Mouse (Mus musculus) hindbrain, postnatal 0 days (tissue): ENCODE results near the gene Slc18a3. TPM values are rescaled to one million over a fixed set of nuclear protein-coding genes. Genes with fewer than 3 reads are reported as not detected.

Source experiments
- ATAC-seq: fragments of 200-750 bp; cut with Nextera tagmentation; 2 replicates; pipeline ENCODE4 v1.8.0; 2017; ENCODE audit warnings: mild to moderate bottlenecking, moderate TSS enrichment, moderate library complexity
- DNase-seq: peaks from one replicate; pipeline ENCODE4 v3.0.0-alpha.2; 2015; ENCODE audit warnings: low spot score
- H3K27ac ChIP-seq: fragments of 300-500 bp; sonication (generic); 2 replicates; pipeline ENCODE4 v1.5.1; 2014; ENCODE audit warnings: mild to moderate bottlenecking
- H3K27me3 ChIP-seq: fragments of 300-500 bp; sonication (generic); 2 replicates; pipeline ENCODE4 v1.6.1; 2014; ENCODE audit warnings: low read length, mixed read lengths; ENCODE audit not compliant: insufficient read depth
- H3K36me3 ChIP-seq: fragments of 300-500 bp; sonication (generic); 2 replicates; pipeline ENCODE4 v1.6.1; 2014; ENCODE audit warnings: low read length, mixed read lengths; ENCODE audit not compliant: insufficient read depth
- H3K4me1 ChIP-seq: fragments of 300-500 bp; sonication (generic); 2 replicates; pipeline ENCODE4 v1.6.1; 2014; ENCODE audit warnings: antibody characterized with exemption, low read length, mixed read lengths; ENCODE audit not compliant: insufficient read depth
- H3K4me2 ChIP-seq: fragments of 300-500 bp; sonication (generic); 2 replicates; pipeline ENCODE4 v1.6.1; 2014; ENCODE audit warnings: low read depth, mild to moderate bottlenecking, low read length, moderate library complexity, mixed read lengths
- H3K4me3 ChIP-seq: fragments of 300-500 bp; sonication (generic); 2 replicates; pipeline ENCODE4 v1.5.1; 2014; ENCODE audit warnings: low read length
- H3K9ac ChIP-seq: fragments of 300-500 bp; sonication (generic); replicated peaks from 2 replicates; pipeline ENCODE4 v1.6.1; 2014; ENCODE audit warnings: mild to moderate bottlenecking, low read length, moderate library complexity, mixed read lengths
- H3K9me3 ChIP-seq: fragments of 300-500 bp; sonication (generic); 2 replicates; pipeline ENCODE4 v1.6.1; 2016; ENCODE audit warnings: low read length, mixed read lengths
- CTCF ChIP-seq: IDR thresholded peaks from 2 replicates; pipeline ENCODE4 v1.5.1; 2016; ENCODE audit warnings: antibody characterized with exemption, control low read depth, low read depth
- WGBS: fragments of 180-500 bp; shearing (Covaris S2); extraction: QIAGEN DNeasy Blood & Tissue Kit; methylation state at CpG from one replicate; pipeline ENCODE4 v1.1.7; 2014; 5-methylcytosine and 5-hydroxymethylcytosine counted together
- polyA plus RNA-seq: library from polyadenylated mRNA; unstranded; fragments of >200 nt; fragmentation: Nextera tagmentation; extraction: Ambion mirVana; gene quantifications from 2 replicates; pipeline ENCODE4 v1.2.1, GENCODE M21; 2015
- total RNA-seq: library from RNA; depleted of rRNA; stranded (reverse); fragments of >200 nt; gene quantifications from 2 replicates; pipeline ENCODE4 v1.2.3, GENCODE M21; 2014

The Slc18a3 gene
- total and polyA plus RNA-seq, 2 experiments from 2014 or later = 23.8 to 30.8 TPM

GRCm38 (mm10) chr14:32463211-32464040, 1.2 kb downstream of the Slc18a3 start:
- 0 out of 2 replicates have a peak, but pooled peaks have one; percentile 29 for TF ChIP-seq CTCF
- Histone ChIP-seq H3K9ac (no peak overlapping the region), H3K4me3 (peak overlapping the region; percentile 39), H3K27ac (no peak overlapping the region), H3K4me1 (no peaks in the 10 kb centered on the region), H3K9me3 (no peaks in the 10 kb centered on the region), H3K27me3 (peaks cover 61% of the 10 kb centered on the region), H3K4me2 (peak overlapping the region; percentile 27), H3K36me3 (no peaks in the 10 kb centered on the region)
- ATAC-seq (peak; percentile 19; the same call in 1 of the 2 replicates), DNase-seq (peak; percentile 19)
- 3% methylated on average over 74 of the region's 74 CpGs for WGBS

- no peaks in the 10 kb centered on the region for H3K4me1 ChIP-seq
- no peak overlapping the region for H3K4me3 ChIP-seq
- no peak for ATAC-seq
- H3K27me3 ChIP-seq = peaks cover 9% of the 10 kb centered on the region; the same call in 1 of the 2 replicates
- no peaks in the 10 kb centered on the region for H3K9me3 ChIP-seq
- H3K36me3 ChIP-seq = no peaks in the 10 kb centered on the region
- no peak overlapping the region for H3K27ac ChIP-seq
- DNase-seq = no peak
- 9% methylated on average over 4 of the region's 4 CpGs for WGBS
- H3K4me2 ChIP-seq = no peak overlapping the region
- TF ChIP-seq CTCF = no peak
- H3K9ac ChIP-seq = no peak overlapping the region
Measured at GRCm38 (mm10) chr14:32452552-32452951, 12.1 kb downstream of the Slc18a3 start.

- ATAC-seq (no peak), DNase-seq (no peak)
- H3K36me3 ChIP-seq = no peaks in the 10 kb centered on the region
- no peaks in the 10 kb centered on the region for H3K4me1 ChIP-seq
- no peak for TF ChIP-seq CTCF
- H3K9ac ChIP-seq = no peak overlapping the region
- no peaks in the 10 kb centered on the region for H3K9me3 ChIP-seq
- 76% methylated on average over 6 of the region's 6 CpGs for WGBS
- no peaks in the 10 kb centered on the region for H3K27me3 ChIP-seq
- no peak overlapping the region for H3K4me3 ChIP-seq
- H3K4me2 ChIP-seq = no peak overlapping the region
- no peak overlapping the region for H3K27ac ChIP-seq
Measured at GRCm38 (mm10) chr14:32446989-32447388, 17.7 kb downstream of the Slc18a3 start.

GRCm38 (mm10) chr14:32443446-32443845, 21.2 kb downstream of the Slc18a3 start:
- no peak for DNase-seq
- 26% methylated on average over 8 of the region's 8 CpGs for WGBS
- Histone ChIP-seq H3K9me3 (no peaks in the 10 kb centered on the region), H3K27me3 (no peaks in the 10 kb centered on the region), H3K4me3 (no peak overlapping the region), H3K9ac (no peak overlapping the region), H3K4me1 (no peaks in the 10 kb centered on the region), H3K4me2 (no peak overlapping the region), H3K36me3 (no peaks in the 10 kb centered on the region), H3K27ac (no peak overlapping the region)
- TF ChIP-seq CTCF = no peak
- no peak for ATAC-seq

- H3K9me3 ChIP-seq = no peaks in the 10 kb centered on the region
- DNase-seq = peak; percentile 21
Measured at GRCm38 (mm10) chr14:32439744-32440143, 24.9 kb downstream of the Slc18a3 start.

GRCm38 (mm10) chr14:32439316-32439715, 25.3 kb downstream of the Slc18a3 start:
- no peaks in the 10 kb centered on the region for H3K36me3 ChIP-seq
- H3K4me1 ChIP-seq = no peaks in the 10 kb centered on the region
- TF ChIP-seq CTCF = no peak
- no peak overlapping the region for H3K27ac ChIP-seq
- H3K4me2 ChIP-seq = no peak overlapping the region
- 73% methylated on average over 5 of the region's 5 CpGs for WGBS
- H3K4me3 ChIP-seq = no peak overlapping the region
- H3K9me3 ChIP-seq = no peaks in the 10 kb centered on the region
- no peak for ATAC-seq
- H3K9ac ChIP-seq = no peak overlapping the region
- H3K27me3 ChIP-seq = no peaks in the 10 kb centered on the region
- no peak for DNase-seq

More at GRCm38 (mm10) chr14:32439744-32440143, 24.9 kb downstream of the Slc18a3 start:
- Histone ChIP-seq H3K4me2 (no peak overlapping the region), H3K9ac (no peak overlapping the region), H3K27me3 (no peaks in the 10 kb centered on the region), H3K4me1 (no peaks in the 10 kb centered on the region), H3K36me3 (no peaks in the 10 kb centered on the region), H3K27ac (no peak overlapping the region), H3K4me3 (no peak overlapping the region)
- 0 out of 2 replicates have a peak, but pooled peaks have one; percentile 38 for ATAC-seq
- WGBS = 26% methylated on average over 3 of the region's 3 CpGs
- no peak for TF ChIP-seq CTCF

GRCm38 (mm10) chr14:32437352-32437793, 27.3 kb downstream of the Slc18a3 start:
- Histone ChIP-seq H3K4me1 (no peaks in the 10 kb centered on the region), H3K27me3 (no peaks in the 10 kb centered on the region), H3K36me3 (no peaks in the 10 kb centered on the region), H3K9ac (no peak overlapping the region), H3K4me2 (no peak overlapping the region), H3K4me3 (no peak overlapping the region), H3K27ac (no peak overlapping the region), H3K9me3 (no peaks in the 10 kb centered on the region)
- DNase-seq (no peak), ATAC-seq (no peak)
- 38% methylated on average over 5 of the region's 5 CpGs for WGBS
- peak; percentile 58 for TF ChIP-seq CTCF
